Mouse (Mus musculus) megakaryocyte, embryonic 14.5 days (primary cell): ENCODE results near the gene Ffar4.

Source experiments
- FLI1 ChIP-seq: IDR thresholded peaks from 2 replicates; pipeline ENCODE4 v1.6.1; 2012; ENCODE audit warnings: low read length, inconsistent platforms, mixed read lengths
- GATA1 ChIP-seq: IDR thresholded peaks from 3 replicates; pipeline ENCODE4 v1.6.1; 2012; ENCODE audit warnings: mixed read lengths, low read length, inconsistent platforms, borderline replicate concordance

DNA sequence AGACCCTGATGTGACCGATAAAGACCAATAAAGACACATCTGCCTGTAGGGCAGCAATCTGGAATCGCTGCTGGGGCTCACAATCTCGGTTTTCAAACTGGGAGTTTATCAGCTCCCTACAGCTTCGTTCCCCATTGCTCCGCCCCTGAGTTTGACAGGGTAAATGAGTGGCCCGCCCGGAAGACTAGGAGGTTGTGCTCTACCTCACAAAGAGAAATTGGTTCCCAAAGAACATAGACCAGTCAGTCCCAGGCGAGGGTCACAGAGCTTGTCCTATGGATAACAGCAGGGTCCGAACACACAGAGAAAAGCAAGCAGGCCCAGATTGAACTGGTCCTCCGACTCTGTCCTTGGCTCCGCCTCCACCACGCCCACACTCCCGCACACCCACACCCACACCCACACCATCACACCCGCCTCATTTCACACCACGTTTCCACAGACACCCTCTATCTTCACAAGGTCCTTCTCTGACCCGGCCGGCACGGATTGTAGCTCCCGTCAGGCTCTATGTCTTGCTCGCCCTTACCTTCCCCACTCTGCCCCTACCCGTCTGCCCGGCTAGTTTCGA lies 42.6 kb upstream of the Ffar4 start:
- TF ChIP-seq GATA1 (no peak), FLI1 (no peak)
